Mouse (Mus musculus) retina, adult 2 months (tissue): ENCODE measurements around the gene Enkd1.
A peak's percentile ranks its signal among the peaks of the same experiment; 100 is the strongest.

Experiments
- DNase-seq: peaks from one replicate; pipeline ENCODE4 v3.0.0-alpha.2; 2012; ENCODE audit warnings: low read depth, low spot score

Enkd1 gene

GRCm38 (mm10) chr8:105707498-105708403 is at the start of gene Enkd1, which contains the start of gene 4933405L10Rik:
TSS of gene Enkd1 (minus strand) at chr8:105708210.
TSS of gene 4933405L10Rik (plus strand) at chr8:105707655.
- DNase-seq = peak; percentile 83

DNA sequence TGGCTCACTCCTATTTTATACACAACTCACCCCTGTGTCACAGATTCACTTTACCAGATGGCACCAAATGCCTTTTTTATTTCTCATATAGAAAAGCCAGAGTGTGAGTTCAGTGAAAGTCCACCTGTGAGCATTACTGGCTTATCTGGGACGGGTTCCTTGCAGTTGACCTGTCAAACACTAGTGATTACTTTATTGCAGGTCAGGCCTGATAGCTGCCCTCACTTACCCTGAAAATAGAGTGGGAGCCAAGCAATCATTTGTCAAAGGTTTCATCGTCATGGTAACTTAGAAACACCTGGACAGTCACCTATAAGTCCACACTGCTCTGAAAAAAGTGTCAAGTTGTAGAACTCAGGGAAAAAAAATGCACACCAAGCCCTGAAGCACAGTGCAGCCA is 46.7 kb upstream of the Enkd1 start:
- no peak for DNase-seq

DNA sequence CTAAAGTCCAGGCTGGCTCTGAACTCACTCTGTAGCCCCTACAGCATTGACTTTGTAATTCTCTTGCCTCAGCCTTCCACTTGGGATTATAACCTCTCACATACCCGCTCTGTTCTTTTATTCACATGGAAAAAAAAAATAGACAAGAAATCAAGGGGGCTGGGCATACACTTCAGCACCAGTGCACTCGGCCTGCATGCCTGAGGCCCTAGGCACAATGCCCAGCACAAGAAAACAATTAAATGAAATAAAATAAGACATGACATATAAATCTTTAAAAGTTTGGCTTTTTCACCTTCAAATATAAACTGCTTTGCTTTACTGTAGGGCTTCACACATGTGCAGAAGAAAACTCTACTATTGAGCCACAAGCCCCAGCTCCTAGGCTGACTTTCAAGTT is 45.9 kb upstream of the Enkd1 start:
- DNase-seq = no peak

DNA sequence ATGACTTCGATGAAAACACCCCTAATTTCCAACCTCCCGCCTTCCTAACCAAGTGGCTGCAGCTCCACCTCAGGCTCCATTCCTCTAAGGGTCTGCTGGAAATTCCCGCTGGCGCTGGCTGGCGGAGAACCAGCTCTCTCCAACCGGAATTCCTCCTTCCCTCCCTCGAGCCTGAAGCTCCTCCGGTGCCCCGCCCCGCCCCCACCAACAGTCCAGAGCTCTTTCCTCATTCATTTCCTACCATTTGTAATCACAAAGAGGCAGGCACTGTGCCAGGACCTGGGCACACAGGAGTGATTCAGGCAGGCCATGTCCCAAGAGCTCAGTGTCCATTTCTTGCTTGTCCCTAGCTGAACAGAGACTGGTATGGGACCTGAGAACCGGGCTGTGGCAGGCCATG is 42.6 kb upstream of the Enkd1 start:
- DNase-seq = no peak

DNA sequence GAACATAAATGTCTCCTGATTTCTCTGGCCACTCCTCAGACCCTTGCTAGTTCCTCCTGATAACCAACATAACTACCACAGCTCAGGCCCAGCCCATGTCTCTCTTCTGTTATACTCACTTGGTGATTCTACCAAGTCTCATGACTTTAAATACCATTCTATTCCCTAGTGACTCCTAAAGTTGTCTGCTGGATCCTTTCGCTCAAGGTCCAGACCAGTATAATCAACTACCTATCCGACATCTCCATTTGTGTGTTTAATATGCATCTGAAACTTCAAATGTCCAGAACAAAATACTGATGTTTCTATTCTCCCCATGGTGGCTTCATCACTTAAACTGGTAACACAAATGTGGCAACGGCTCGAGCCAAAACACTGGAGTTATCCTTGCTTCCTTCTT is 35.3 kb upstream of the Enkd1 start:
- no peak for DNase-seq

GRCm38 (mm10) chr8:105739216-105739615 is 31.2 kb upstream of the Enkd1 start:
- DNase-seq = no peak

- no peak for DNase-seq
These were observed 24.2 kb upstream of the Enkd1 start for GRCm38 (mm10) chr8:105732186-105732585.

DNA sequence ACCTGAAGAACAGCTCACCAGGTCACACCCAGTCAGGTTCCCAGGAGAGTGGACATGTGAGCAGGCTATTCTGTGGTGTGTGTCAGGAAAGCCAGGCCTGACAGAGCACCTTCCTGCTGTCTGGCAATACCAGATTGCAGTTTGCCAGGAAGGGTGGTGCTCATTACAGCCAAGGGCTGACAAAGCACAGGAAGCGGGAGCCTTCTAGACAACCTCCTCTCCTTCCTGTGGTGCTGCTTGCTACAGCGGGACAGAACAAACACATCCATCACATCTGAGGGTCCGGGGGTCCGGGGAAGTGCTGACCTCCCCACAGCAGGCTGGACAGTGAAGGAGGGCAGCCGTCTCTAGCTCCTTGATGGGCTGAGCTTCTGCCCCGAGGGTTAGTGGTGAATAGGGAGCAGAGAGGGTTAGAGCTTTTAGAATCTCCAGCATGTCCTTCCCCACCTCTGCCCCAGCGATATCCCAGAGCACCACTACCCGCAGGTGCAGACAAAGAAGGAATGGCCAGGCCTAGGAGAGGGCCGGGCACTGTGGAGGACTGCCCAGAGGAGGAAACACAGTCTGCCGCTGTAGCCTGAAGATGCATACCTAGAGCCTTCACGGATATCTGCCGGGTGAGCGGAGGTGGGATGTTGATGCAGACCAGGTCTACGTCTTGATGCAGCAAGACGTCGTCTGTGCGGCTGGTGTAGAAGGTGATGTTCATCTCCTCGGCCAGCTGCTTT is 19.6 kb upstream of the Enkd1 start:
- DNase-seq = no peak

- DNase-seq = no peak
These were observed 17.7 kb upstream of the Enkd1 start for GRCm38 (mm10) chr8:105725726-105726125.

DNA sequence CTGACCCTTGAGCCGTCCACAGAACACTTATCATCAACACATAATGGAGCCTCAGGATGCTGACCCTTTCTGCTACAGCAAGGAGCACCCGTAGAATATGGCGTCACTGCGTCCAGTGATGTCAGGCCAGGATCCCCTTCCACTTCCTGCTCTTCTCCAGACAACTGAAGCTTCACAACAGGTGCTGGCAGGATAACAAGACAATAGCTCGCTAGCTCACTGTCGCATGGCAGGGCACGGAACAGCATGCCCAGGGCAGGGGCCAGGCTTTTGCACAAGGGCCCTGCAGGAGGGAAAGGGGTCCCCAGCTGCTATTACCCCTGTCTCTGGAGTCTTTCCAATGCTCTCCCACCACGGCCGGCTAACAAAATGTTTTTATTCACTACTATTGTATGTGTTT is 14.9 kb upstream of the Enkd1 start:
- no peak for DNase-seq

- no peak for DNase-seq
These were observed 11.6 kb upstream of the Enkd1 start for GRCm38 (mm10) chr8:105719637-105720036.

GRCm38 (mm10) chr8:105716302-105716945 is 8.4 kb upstream of the Enkd1 start:
- DNase-seq = no peak

DNA sequence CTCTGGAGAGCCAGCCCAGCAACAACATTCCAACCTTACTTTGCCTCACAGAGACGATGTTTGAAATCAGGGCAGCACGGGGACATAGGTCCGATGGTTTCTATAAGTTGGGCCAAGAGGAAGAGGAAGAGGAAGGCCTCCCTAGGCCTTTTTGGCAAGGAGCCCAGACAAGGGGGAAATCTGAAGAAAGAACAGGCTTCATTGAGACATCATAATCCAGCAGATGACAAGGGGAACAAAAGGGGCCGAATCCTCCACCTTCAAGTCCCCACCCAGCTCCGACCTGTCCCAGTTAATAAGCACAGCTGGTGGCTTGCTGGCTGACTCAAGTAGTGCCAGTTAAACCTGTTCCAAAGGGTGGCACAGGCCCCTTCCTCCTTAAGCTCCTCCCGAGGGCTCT is 7.0 kb upstream of the Enkd1 start:
- DNase-seq = no peak

GRCm38 (mm10) chr8:105714139-105714538 is 6.1 kb upstream of the Enkd1 start:
- peak; percentile 76 for DNase-seq

DNA sequence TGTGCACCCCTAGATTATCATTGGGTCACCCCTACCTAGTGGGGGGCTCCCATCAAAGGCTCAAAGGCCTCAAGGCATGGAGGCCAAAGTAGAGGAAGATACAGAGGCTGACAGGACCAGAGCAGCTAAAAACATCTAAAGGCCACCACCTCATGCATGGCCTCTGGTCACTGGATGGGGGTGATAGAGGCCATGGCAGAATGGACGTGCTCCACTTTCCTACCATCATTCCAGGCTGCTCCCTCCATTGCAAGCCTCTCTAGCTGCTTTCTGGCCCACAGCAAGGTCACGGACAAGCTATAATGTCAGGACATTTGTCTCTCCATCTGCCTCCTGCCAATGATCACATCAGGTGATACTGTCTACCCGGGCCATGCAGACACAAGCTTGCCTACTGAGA is 4.3 kb upstream of the Enkd1 start:
- no peak for DNase-seq

GRCm38 (mm10) chr8:105709317-105709716 is 1.3 kb upstream of the Enkd1 start:
- DNase-seq = no peak

- DNase-seq = no peak
These were observed 665 bp upstream of the Enkd1 start for GRCm38 (mm10) chr8:105708675-105709074.

DNA sequence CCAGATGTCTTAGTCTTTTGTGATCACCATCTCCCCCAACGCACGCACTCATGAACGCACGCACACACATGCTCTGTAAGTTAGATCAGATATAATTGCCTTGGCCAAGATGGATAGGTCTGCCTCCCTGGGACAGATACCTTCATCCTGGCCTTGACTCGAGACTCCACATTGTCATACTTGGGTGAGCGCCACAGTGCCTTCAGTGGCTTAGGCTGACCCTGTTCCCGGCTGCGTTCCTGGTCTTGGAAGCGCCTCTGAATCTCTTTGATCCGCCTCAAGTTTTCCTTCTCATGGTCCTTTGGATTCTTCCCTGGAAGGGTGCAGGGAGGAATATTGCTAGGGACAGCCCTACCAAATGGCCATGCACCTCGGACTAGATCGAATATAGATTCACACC is 1.6 kb downstream of the Enkd1 start:
- no peak for DNase-seq

GRCm38 (mm10) chr8:105704955-105705354 is 3.1 kb downstream of the Enkd1 start:
- no peak for DNase-seq

- DNase-seq = no peak
These were observed 3.7 kb downstream of the Enkd1 start for GRCm38 (mm10) chr8:105704146-105704812.

DNA sequence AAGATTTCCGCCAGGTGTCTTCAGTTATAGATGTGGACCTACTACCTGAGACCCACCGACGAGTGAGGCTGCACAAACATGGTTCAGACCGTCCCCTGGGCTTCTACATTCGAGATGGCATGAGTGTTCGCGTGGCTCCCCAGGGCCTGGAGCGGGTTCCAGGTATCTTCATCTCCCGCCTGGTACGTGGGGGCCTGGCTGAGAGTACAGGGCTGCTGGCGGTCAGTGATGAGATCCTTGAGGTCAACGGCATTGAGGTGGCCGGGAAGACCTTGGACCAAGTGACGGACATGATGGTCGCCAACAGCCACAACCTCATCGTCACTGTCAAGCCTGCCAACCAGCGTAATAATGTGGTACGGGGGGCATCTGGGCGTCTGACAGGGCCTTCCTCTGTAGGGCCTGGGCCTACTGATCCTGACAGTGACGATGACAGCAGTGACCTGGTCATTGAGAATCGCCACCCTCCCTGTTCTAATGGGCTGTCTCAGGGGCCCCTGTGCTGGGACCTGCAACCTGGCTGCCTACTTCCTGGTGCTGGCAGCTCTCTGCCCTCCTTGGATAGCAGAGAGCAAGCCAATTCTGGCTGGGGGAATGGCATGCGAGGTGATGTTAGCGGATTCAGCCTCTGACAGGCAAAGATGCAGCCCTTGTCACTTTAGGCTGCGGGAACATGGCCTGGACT is 5.1 kb downstream of the Enkd1 start:
- no peak for DNase-seq
